Mouse (Mus musculus): ENCODE measurements at regions not wholly inside any gene's neighbourhood (a gene's known extent, or its start where the extent isn't known, plus 50 kb on each side); places are given as distances from the start of the nearest gene placed in this dataset.

DNA sequence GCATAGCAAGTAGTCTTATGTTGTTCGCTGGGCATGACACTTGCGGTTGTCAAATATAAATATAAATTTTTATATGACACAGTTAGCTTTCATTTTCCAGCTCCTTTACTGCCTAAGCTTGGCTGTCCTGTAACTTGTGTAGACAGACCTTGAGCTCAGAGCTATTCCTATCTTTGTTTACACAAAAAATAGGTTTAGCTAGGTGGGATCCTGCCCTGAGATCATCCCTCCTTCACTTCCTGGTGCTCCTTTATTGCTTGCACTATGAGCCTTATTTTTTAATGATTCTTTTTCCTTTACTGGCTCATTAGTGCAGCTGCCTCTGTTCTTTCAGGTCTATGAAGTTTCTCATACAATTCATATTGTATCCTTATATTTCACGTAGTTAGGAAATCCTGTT lies 375.6 kb upstream of the Tfap2d start:
- H3K4me1 ChIP-seq (ENCODE audit: control insufficient read depth, insufficient read depth, low read length), result no peaks in the 10 kb centered on the region
- H3K9me3 ChIP-seq (ENCODE audit: control insufficient read depth, low read length), result no peaks in the 10 kb centered on the region
- H3K27ac ChIP-seq (ENCODE audit: low read depth, low read length), result no peak overlapping the region
- DNase-seq (ENCODE audit: low spot score) (no peak), ATAC-seq (ENCODE audit: insufficient read depth, low FRiP score, low TSS enrichment) (no peak)
- 93% methylated on average over 3 of the region's 3 CpGs for WGBS
- H3K36me3 ChIP-seq (ENCODE audit: control insufficient read depth, insufficient read depth, low read length), result no peaks in the 10 kb centered on the region
- H3K4me3 ChIP-seq (ENCODE audit: low read depth, low read length), result no peak overlapping the region
- no peak overlapping the region for H3K9ac ChIP-seq (ENCODE audit: low read length)
- no peak overlapping the region for H3K4me2 ChIP-seq (ENCODE audit: low read depth)
- no peaks in the 10 kb centered on the region for H3K27me3 ChIP-seq (ENCODE audit: control insufficient read depth, insufficient read depth, low read length)

DNA sequence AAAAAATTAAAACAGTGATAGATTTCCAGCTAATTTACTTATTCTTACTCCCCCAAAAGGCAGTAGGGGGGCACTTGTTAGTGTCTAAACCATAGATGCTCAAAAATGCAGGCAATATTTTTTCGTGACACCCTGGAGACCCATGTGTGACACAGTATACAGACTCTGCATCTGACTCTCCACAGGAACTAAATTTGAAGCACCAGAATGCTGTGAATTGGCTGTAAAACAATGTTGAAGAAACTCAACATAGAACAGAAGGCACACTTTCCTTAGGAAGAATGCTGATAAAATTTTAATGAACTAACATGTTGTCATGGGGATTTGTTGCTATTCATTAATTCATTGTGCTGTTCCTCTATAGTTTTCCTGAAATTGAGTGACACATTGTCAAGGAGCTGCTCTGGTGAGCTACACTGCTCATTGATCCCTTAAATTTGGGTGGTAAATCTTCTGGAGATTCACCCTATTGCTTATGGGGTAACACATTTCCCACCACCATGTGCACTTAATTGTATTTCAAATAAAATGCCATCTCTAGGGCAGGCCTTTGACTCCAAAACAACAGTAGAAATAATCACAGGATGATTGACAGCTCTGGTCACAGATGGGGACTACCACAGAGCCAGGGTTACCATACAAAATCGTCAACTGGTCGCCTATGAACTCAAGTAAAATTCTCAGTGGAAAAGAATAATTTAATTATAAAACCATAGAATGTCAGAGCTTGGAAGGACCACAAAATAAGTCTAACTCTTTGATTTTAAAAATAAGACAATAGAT lies 344.3 kb upstream of the Tfap2d start:
- no peaks in the 10 kb centered on the region for H3K4me1 ChIP-seq (ENCODE audit: control insufficient read depth, insufficient read depth, low read length)
- H3K4me3 ChIP-seq (ENCODE audit: low read depth, low read length), result no peak overlapping the region
- ATAC-seq (ENCODE audit: insufficient read depth, low FRiP score, low TSS enrichment) (peak; percentile 67), DNase-seq (ENCODE audit: low spot score) (no peak)
- H3K4me2 ChIP-seq (ENCODE audit: low read depth), result no peak overlapping the region
- H3K27me3 ChIP-seq (ENCODE audit: control insufficient read depth, insufficient read depth, low read length), result no peaks in the 10 kb centered on the region
- no peaks in the 10 kb centered on the region for H3K9me3 ChIP-seq (ENCODE audit: control insufficient read depth, low read length)
- H3K9ac ChIP-seq (ENCODE audit: low read length), result no peak overlapping the region
- H3K27ac ChIP-seq (ENCODE audit: low read depth, low read length), result no peak overlapping the region
- H3K36me3 ChIP-seq (ENCODE audit: control insufficient read depth, insufficient read depth, low read length), result no peaks in the 10 kb centered on the region
- WGBS, result 74% methylated on average over 3 of the region's 3 CpGs

DNA sequence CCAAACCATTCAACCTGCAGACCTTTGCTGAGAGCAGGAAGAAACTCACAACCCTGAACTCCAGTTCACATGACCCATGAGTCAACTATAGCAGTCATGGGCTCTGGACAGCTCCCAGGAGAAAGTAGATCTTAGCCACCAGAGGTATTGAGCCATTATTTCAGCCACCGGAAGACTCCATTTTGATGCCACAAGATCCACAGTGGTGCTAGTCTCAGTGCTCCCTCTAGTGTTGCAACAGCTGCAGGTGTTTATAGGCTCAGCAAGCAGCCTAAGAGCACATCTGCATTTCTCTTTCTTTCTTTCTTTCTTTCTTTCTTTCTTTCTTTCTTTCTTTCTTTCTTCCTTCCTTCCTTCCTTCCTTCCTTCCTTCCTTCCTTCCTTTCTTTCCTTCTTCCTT lies 309.2 kb upstream of the Tfap2d start:
- no peak overlapping the region for H3K27ac ChIP-seq (ENCODE audit: low read depth, low read length)
- no peak overlapping the region for H3K4me2 ChIP-seq (ENCODE audit: low read depth)
- H3K9ac ChIP-seq (ENCODE audit: low read length), result no peak overlapping the region
- DNase-seq (ENCODE audit: low spot score), result no peak
- no peak for ATAC-seq (ENCODE audit: insufficient read depth, low FRiP score, low TSS enrichment)
- 82% methylated on average over 1 of the region's 1 CpGs for WGBS
- no peak overlapping the region for H3K4me3 ChIP-seq (ENCODE audit: low read depth, low read length)
- no peaks in the 10 kb centered on the region for H3K36me3 ChIP-seq (ENCODE audit: control insufficient read depth, insufficient read depth, low read length)
- no peaks in the 10 kb centered on the region for H3K9me3 ChIP-seq (ENCODE audit: control insufficient read depth, low read length)
- H3K4me1 ChIP-seq (ENCODE audit: control insufficient read depth, insufficient read depth, low read length), result no peaks in the 10 kb centered on the region
- no peaks in the 10 kb centered on the region for H3K27me3 ChIP-seq (ENCODE audit: control insufficient read depth, insufficient read depth, low read length)
